Mouse (Mus musculus) bone marrow macrophage, adult 2 months (primary cell): ENCODE measurements around the gene Gm10668. TPM values are rescaled to one million over a fixed set of nuclear protein-coding genes. Genes with fewer than 3 reads are reported as not detected.
"Not testable (repeated sequence)": the region's sequence is repeated elsewhere in the genome, so short reads cannot be mapped to it uniquely, and the experiment has no call there.

Source experiments
- H3K27ac ChIP-seq: 2 replicates; pipeline ENCODE4 v1.5.1; 2012; ENCODE audit warnings: low read depth, low read length; ENCODE audit not compliant: insufficient read depth
- H3K4me1 ChIP-seq: 2 replicates; pipeline ENCODE4 v1.6.1; 2012; ENCODE audit warnings: low read length; ENCODE audit not compliant: control insufficient read depth, insufficient read depth
- H3K4me3 ChIP-seq: 2 replicates; pipeline ENCODE4 v1.5.1; 2012; ENCODE audit warnings: mild to moderate bottlenecking, low read length, moderate library complexity; ENCODE audit not compliant: insufficient read depth
- polyA plus RNA-seq: library from polyadenylated mRNA; stranded (reverse); fragments of >200 nt; gene quantifications from 2 replicates; pipeline ENCODE4 v1.2.4, GENCODE M21; 2012; ENCODE audit not compliant: missing spikeins, insufficient read depth, insufficient read length

Gm10668 gene
- not detected in 2 replicates for polyA plus RNA-seq

DNA sequence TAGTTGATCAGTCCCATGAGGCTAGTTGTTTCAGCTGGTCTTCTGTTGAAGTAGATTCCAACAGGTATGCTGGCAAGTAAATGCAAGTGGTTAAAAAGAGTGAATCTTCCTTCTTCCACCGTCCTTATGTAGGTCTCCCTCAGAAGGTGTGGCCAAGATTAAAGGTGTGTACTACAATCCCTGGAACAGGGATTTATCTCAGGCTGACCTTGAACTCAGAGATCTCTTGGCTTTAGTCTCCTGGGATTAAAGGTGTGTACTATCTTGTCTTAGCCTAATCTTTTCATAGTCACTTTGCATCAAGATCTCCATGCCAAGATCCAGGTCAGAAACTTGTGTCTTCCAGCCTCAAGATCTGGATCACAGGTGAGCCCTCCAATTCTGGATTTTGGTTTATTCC, at the start of gene Gm10668:
Gm10668 (minus strand) TSS at position 101 of the 400 bp plus-strand sequence.
- not testable (repeated sequence) for H3K27ac ChIP-seq, H3K4me1 ChIP-seq, H3K4me3 ChIP-seq

DNA sequence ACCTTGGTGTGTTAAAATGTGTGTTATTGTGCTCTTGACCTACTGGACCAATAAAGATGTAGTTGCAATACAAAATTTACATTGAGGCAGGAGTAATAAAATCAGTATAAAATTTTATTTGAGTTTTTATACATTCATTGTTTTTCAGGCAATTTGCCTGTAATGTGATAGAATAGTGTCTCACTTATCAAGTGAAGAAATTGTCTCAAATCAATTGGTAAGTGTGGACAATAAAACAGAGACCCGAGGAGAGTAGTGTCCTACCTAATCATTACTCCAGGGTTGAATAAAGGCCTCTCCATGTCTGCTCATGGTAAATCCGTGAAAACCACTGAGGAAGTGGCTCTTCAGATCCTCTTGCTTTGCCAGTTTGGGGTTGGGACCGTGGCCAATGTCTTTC, 40.5 kb upstream of the Gm10668 start, which contains the start of gene Vmn1r112:
Vmn1r112 (plus strand) TSS at position 301 of the 400 bp plus-strand sequence.
- H3K4me1 ChIP-seq, H3K4me3 ChIP-seq, H3K27ac ChIP-seq: not testable (repeated sequence)

DNA sequence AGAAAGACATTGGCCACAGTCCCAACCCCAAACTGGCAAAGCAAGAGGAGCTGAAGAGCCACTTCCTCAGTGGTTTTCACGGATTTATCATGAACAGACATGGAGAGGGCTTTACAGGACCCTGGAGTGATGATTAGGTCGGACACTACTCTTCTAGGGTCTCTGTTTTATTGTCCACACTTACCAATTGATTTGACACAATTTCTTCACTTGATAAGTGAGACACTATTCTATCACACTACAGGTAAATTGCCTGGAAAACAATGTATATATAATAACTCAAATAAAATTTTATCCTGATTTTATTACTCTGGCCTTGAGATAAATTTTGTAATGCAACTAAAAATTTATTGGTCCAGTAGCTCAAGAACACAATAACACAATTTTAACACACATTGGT, 27.3 kb downstream of the Gm10668 start, which contains the start of gene Vmn1r111:
Vmn1r111 (minus strand) TSS at position 101 of the 400 bp plus-strand sequence.
- H3K4me1 ChIP-seq, H3K27ac ChIP-seq, H3K4me3 ChIP-seq: not testable (repeated sequence)

Other genes with a start within 250 kb of the Gm10668 start
- gene Vmn1r103, start 220.1 kb downstream of the Gm10668 start, polyA plus RNA-seq = not detected in 2 replicates
- not detected in 2 replicates for gene Vmn1r104, start 196.8 kb downstream of the Gm10668 start, polyA plus RNA-seq
- gene Gm5726, start 184.9 kb downstream of the Gm10668 start, polyA plus RNA-seq = not detected in 2 replicates
- not detected in 2 replicates for gene Gm4141, start 154.4 kb downstream of the Gm10668 start, polyA plus RNA-seq
- not detected in 2 replicates for gene Gm4513, start 131.6 kb downstream of the Gm10668 start, polyA plus RNA-seq
- not detected in 2 replicates for gene Vmn1r107, start 61.7 kb downstream of the Gm10668 start, polyA plus RNA-seq
- not detected in 2 replicates for gene Vmn1r111, start 27.4 kb downstream of the Gm10668 start, polyA plus RNA-seq
- gene Vmn1r112, start 40.6 kb upstream of the Gm10668 start, polyA plus RNA-seq = not detected in 2 replicates
- gene Vmn1r113, start 56.7 kb upstream of the Gm10668 start, polyA plus RNA-seq = not detected in 2 replicates
- not detected in 2 replicates for gene Vmn1r114, start 81.6 kb upstream of the Gm10668 start, polyA plus RNA-seq
- not detected in 2 replicates for gene Vmn1r115, start 114.4 kb upstream of the Gm10668 start, polyA plus RNA-seq
- not detected in 2 replicates for gene Vmn1r116, start 141.6 kb upstream of the Gm10668 start, polyA plus RNA-seq
- not detected in 2 replicates for gene Vmn1r117, start 153.5 kb upstream of the Gm10668 start, polyA plus RNA-seq
- gene Vmn1r118, start 181.7 kb upstream of the Gm10668 start, polyA plus RNA-seq = not detected in 2 replicates